Mouse (Mus musculus): ENCODE results near the gene Tbcd.

Tbcd gene

DNA sequence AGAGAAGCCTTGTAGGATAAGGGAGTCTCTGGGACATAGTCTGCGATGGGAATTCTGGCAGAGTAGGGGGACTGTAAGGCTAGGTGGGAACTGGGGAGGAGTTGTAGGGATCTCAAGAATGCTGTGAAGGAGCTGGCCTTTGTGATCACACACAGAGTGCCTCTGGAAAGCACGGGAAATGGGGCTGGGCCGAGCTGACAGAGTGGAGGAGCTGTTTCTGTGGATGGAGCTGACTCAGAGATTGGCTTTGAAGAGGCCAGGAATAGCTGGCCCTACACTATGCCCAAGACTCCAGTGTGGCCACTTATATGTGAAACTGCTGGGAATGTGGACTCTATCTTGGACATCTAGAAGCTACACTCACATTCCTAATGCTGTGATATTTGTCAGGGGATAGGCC lies 84.8 kb downstream of the Tbcd start:
- DNase-seq (ENCODE audit: low read depth, low spot score), result no peak

DNA sequence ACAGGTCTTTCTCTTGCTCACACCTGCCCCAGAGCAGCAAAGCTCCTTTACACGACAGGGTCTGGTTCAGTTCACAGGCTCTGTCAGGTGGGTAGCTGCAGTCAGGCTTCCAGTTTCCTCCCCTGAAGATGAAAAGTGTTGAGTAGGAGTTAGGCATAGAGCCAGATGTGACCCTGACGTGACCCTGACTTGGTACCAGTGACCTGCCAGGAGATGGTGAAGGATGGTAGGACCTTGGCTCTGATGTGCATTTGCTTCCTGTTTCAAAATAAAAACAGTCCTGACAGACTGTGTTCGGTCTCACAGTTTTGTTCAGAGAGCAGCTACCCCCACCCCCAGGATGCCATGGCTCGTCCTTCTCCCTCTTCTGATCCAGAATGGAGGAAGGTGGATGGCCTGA lies 90.7 kb downstream of the Tbcd start:
- DNase-seq (ENCODE audit: low read depth, low spot score), result no peak

DNA sequence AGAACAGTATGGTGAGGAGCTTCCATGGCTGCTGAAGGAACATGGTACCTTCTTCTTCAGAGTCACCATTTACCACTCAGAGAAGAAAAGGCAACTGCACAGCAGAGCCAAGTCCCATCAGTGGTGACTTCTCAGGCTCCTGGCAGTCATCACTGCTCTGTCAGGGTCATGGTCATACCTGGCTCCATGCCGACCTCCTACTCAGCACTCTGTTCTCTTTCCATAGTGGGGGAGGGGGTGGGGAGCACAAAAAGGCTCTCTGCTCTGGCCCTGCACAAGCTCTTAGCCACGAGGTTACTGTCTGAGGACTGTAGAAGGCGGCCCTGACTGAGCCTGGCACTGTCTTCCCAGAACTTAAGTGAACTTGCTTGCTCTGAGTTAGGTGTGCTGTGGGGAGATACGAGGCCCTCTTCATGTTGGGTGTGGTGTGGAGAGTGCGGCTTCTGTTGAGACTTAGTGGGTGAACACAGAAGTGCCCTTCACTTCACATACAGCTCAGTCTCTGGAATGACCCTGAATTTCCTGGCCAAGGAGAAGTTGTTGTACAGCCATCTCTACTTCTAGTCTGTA lies 91.6 kb downstream of the Tbcd start:
- no peak for DNase-seq (ENCODE audit: low read depth, low spot score)

DNA sequence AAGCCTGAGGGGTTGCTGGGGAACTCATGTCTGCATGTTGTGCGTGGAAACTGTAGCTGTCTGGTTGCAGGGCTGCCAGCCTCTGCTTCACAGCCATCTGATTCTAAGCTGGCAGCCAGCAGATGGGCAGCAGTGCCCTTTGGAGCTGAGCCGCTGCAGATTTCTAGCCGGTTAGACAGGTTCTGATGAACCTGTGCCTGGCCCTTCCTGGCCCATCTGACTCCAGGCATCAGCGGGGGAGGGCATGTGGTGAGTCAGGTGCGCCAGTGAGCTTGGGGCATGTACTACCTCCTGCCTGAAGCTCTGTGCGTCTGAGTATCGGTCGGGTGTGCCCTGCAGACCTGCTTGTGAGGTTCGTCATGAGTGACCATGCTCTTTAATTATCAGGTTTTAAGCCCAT lies 92.2 kb downstream of the Tbcd start:
- no peak for DNase-seq (ENCODE audit: low read depth, low spot score)

DNA sequence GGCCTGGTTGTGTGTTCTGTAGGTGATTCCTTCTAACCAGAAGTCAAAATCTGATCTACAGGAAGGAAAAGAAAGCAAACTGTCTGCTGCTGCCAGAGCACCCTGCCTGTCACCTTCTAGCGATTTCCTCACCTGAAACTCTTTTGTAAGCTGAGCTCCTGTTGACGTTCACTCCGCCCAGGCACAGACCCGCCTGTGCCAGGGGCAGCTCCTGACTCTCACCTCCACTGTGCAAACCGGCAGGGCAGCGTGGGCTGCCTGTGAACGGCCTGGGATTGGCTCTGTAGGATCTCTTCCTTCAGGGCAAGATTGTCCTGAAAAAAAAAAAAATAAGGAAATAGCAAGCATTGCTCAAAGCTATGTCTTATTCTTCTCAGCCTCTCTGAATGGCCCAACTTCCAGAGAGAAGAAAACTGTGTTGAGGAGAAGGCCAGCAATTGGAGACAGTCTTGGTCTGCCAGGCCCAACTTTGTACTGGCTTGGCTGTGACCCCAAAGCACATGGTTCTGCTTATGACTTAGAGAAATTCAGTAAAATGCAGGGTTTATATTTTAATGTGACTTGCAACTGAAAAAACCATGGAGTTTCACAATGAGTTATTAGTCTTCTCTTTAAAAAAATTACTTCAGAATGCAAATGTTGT lies 93.1 kb downstream of the Tbcd start:
- DNase-seq (ENCODE audit: low read depth, low spot score), result no peak

DNA sequence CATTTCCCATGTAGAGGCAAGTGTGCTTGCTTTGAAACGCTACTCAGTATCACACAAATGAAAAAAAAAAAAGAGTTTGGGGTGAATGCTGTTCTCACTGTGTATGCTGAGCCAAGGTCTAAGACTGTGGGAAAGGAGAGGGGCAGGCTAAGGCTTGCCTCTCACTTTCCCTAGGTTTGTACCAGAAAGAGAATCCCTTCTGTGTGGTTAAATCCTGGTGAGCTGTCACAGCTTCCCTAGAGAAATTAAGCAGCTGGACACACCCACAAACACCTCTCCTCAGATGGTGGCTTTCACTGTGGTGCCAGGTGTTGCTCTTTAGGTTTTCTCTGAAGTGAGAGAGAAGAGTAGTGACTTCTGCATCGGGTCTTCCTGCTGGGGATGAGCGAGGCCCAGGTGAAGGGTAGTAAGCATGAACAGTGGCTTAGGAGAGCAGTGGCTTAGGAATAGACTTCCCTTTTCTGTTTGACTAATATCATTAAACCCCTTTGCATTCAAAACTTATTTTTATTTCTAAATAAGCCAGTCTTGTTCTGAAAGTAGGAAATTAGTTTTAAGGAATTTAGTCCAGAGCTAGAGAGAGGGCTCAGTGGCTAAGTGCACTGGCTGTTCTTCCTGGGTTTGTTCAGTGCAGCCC lies 93.8 kb downstream of the Tbcd start:
- DNase-seq (ENCODE audit: low read depth, low spot score), result no peak

DNA sequence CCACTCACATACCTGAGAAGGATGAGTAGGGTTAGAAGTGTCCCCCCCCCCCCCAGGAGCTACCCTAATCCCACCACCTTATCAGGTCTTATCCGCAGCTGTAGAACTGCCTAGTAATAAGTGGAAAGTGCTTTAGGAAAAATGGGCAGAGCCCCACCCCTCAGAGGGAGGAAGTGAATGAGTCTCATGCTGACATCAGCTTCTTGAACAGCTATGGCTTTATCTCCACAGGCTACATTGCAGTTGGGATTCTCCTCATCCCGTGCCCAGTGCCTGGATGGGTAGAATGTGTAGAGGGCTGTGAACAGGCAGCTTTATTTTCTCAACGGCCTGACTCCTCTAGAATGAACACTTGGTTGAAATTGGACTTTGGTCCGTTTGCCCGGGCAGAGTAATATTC lies 95.5 kb downstream of the Tbcd start:
- no peak for DNase-seq (ENCODE audit: low read depth, low spot score)

DNA sequence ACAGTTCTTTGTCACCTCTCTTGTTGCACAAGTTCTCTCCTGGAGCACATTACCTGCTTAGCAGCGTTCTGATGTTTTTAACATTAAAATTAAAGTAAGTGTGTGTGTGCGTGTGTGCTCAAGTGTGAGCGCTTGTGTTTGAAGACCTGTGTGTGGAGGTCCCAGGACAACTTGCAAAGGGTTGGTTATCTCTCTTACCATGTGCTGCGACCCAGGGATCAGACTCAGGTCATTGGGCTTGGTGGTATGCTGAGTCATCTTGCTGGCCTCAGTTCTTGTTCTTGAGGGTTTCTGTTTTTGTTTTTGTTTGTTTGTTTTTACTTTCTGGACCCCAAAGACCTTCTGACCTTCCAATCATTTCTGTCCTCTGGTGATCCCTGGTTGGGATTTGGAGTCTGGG lies 96.2 kb downstream of the Tbcd start:
- DNase-seq (ENCODE audit: low read depth, low spot score), result no peak

DNA sequence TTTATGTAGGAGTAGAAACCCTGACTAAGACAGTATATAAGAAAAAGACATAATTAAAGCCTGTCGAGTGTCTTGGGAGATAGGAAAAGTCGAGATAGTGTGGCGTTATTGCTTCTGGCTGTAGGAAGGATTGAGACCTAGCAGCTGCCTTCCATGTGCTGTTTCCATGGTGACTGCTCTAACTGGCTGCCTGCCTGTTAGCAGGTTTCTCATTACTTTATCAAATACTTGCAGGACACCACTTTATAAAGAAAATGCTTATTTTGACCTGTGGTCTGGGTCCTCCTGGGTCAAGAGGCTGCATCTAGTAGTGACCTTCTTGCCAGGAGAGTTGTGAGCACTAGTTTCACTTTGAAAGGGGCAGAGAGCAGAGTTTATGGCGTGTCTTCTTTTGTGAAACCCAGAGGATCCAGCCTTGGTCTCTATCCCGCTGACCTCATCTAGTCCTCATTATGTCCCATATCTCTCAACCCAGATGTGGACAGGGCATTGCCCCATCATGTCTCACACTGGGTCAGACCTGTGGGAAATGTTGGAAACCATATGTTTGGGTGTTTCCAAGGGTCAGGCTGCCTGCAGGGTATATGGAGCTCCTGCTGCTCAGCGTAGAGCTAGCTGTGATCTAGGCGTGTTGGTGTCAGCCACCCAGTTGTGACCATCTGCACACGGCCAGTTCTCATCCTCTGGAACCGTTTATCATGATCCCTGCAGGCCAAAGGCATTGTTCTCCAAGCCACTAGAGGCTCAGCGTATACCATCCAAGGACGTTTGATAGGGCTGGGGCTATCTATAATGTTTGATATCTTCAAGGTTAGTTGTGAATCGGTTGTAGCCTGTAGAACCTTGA lies 97.5 kb downstream of the Tbcd start:
- peak; percentile 24 for DNase-seq (ENCODE audit: low read depth, low spot score)

DNA sequence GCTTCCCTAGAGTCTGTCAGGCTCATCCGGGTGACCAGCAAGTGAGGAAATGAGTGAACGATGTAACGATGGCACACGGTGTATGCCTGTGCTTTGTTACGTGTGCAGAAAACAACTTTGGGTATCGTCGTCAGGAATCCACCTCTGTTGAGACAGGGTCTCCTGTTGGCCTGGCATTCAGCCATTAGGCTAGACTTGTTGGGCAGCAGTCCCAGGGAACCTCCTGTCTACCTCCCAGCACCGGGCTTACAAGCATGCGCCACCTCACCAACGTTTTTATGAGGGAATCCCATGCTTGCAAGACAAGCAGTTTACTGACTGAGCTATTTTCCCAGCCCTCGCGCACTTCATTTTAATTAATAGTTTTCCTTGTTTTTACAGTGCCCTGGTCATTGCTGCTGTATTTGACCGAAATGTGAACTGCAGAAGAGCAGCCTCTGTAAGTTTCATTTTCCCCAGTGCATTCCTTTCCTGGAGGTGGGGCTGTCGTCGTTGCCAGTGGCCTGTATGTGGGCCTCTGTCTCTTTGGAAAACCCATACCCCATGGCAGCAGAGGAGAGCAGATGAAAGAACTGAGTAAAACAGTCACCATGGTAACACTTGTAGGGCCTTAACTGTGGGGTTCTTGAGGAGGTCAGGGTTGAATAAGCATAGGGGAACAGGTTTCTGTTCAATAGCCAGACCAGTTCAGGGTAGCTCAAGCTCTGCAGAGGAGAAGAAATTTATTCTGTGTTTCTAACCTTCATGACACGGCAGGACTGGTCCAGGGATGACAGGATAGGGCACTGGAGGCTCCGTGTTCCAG lies 98.3 kb downstream of the Tbcd start:
- DNase-seq (ENCODE audit: low read depth, low spot score), result no peak

DNA sequence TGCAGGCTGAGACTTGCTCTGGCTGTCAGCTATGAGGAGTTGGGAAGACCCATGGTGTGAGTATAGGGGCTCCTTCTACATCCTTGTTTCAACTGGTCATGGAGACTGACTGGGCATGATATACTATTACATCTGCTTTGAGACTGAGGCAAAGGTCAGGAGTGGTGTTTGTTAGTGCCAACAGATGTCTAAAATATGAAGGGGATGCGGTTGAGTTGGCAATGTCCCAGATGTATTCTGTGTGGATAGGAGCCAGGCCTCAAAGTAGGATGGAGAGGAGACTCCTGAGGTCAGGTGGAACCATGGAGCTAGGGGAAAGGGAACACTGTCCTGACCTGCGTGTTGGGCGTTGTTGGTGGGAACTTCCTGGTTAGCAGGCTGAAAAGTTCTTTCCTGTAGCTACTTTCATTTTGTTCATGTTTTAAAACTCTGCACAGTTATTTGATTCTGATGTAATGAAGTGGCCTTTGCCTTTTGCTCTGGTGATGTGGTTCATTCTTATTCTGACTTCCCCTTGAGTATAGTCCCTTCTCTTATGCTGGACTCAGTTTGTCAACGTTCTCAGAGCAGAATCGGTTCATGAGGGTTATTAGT lies 99.6 kb downstream of the Tbcd start:
- no peak for DNase-seq (ENCODE audit: low read depth, low spot score)

DNA sequence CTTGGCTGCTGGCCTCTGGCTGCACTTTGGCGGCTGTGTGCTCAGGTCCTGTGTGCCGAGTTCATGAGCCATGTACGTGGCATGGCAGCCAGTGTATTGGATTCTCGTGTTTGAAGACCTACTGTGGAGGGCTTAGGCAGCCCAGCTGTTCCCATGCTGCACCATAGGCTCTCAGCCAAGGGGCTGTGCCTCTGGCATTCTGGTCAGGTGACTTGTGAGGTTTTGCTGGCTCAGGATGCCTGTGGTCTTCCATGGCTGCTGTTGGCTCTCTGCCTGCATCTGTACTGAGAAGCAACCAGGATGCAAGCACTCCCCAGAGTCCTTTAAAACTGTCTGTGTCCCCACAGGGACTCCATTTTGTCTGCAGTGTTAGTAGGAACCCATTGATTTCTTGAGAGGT lies 100.4 kb downstream of the Tbcd start:
- no peak for DNase-seq (ENCODE audit: low read depth, low spot score)

DNA sequence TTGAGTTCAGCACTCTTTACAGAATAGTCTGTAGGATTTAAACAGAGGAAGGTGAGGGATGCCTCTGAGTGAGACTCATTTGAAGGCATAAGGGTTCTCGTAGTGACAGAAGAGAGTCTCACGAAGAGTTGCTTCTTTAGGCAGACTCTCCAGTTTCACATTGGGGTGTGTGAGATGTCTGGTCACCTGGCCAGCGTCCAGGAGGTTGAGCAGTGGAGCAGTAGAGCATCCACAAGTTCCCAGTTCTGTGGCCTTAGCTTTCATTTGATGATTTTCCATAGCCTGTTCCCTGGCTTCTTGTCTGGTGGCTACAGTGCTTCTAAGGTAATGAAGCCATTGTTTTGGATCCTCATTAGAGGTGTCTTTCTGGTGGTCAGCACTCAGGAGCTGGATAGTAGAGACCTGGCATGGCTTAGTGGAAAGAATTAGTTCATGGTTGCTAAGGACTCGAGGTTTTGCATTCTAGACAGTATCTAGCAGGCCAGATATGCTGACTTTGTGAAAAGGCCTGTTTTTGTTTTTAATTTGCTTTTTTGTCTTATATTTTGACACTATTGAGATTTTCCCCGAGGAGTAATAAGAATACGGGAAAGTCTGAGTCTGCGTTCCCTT lies 101.2 kb downstream of the Tbcd start:
- DNase-seq (ENCODE audit: low read depth, low spot score), result no peak

DNA sequence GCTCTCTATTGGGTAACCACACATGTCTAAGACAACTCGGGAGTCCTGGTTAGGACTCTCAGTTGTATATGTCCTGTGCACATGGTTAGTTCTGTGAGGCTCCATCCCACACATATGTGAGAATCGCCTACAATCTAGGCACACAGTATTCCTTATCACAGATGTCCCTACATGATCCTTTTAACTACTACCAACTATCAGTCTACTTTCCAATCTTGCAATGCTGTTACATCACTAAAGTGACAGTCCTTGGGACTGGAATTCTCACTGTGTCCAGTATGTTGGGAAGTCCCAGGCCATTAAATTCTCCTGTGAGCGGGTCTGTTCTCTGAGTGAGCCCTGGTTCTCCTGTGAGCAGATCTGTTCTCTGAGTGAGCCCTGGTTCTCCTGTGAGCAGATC lies 101.7 kb downstream of the Tbcd start:
- DNase-seq (ENCODE audit: low read depth, low spot score), result no peak

DNA sequence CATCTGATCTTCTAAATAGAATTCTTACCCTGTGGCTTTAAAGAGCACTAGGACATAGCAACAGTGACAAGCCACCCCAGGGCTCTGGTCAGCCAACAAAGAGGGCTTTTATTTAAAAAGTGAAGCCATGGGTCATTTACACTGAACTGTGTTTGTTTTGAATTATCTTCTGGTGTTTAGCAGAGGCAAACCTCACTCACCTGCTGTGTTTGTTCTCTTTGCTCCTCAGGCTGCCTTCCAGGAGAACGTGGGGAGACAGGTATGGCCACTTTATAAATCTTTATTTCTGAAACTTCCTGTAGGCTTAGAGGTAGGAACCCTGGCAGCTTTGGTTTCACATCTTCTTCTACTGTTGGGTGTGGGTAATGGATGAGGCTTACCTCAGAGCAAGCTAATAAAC lies 105.0 kb downstream of the Tbcd start:
- DNase-seq (ENCODE audit: low read depth, low spot score), result no peak

DNA sequence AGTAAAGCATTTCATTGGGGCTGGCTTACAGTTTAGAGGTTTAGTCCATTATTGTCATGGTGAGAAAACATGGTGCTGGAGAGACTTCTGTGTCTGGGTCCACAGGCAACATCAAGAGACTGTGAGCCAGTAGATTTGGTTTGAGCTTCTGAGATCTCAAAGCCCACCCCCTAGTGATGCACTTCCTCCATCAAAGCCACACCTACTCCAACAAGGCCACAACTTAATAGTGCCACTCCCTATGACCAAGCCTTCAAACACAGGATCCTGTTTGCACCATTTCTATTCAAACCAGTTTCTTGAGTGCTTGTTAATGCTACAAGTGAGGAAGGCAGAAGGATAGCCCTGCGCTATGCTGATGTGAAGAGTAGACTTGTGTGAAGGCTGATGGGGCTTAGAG lies 106.2 kb downstream of the Tbcd start:
- no peak for DNase-seq (ENCODE audit: low read depth, low spot score)

DNA sequence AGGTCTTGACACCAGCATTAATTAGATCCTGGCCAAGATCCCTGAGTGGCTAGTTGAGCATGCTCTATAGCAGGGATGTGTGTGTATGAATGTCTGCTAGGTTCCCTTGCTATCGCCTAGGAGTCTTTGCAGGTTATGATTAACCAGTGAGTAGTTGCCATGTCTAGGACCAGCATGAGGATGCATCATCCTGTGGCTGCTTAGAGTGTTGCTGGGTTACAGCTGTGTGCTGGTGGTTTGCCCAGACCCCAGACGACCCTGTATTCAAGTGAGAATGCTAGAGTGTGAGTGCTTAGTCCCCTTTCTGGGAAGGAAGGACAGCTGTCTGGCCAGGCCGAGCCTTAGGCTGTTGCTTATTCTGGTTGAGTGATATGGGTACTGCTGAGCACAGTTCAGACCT lies 106.8 kb downstream of the Tbcd start:
- no peak for DNase-seq (ENCODE audit: low read depth, low spot score)

DNA sequence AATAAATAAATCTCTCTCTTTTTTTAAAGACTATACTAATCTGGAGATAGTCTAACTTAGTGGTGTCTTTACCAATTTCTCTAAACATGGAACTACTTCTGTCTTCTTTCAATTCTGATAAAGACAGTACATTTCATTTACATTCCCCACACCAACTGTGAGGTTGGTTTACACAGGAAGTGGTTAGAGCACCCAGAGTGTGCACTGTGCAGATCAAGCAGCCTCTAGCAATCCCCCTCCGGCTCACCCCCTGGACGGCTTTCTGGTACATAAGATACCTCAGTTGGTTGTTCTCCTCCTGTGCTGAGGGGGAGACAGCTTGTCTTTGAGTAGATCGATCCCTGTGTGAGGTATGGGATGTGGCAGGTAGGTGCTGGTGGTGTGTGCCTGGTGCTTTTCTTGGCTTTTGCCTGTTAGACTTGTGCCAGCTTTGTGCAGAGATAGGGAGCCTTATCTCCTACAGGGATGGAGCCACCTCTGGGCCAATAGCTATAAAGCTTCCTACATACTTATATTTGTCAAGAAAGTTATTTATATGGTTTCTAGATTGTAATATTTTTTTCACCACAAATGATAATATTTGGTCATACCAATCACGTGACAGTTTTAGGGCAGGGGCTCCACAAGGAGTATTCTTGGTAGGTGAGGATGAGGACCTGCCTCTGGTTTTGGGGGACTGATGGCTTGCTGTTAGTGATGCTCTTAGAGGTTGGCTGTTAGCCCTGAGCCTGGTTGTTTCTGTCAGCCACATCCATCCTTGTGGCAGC lies 108.0 kb downstream of the Tbcd start:
- no peak for DNase-seq (ENCODE audit: low read depth, low spot score)

DNA sequence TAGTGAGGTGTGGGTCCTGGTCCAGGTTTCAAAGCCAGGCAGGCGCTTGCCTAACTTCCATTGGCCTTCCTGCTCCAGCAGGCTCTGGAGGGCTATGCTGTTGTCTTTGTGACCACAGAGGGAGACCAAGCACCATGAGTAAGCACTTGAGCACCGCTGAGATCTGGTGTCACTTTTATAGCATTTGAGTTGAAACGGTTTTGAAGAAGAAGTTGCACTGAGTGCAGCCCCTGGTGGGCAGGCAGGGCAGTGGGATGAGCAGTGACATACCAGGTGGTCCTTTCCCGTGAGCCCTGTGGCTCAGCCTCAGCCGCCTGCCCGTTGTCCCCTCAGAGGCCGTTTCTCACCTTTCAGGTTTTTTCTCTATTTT lies 108.5 kb downstream of the Tbcd start:
- DNase-seq (ENCODE audit: low read depth, low spot score), result no peak

DNA sequence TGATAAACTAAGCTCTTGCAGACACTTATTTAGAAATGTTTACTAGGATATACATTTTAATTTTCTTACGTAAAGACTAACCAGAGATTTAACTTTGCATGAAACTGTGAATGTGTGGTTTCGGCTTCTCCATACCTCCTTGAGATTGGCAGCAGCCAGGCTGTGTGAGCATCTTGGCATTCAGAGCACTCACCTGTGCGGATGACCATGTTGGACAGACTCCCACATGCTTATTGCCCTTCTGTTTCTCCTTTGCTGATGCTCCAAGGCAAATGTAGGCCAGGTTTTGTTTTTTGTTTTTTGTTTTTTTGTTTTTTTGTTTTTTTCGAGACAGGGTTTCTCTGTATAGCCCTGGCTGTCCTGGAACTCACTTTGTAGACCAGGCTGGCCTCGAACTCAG lies 111.6 kb downstream of the Tbcd start:
- no peak for DNase-seq (ENCODE audit: low read depth, low spot score)
